Mouse (Mus musculus) liver, embryonic 12.5 days (tissue): Measurements from ENCODE around the gene Mreg. TPM values are rescaled to one million over a fixed set of nuclear protein-coding genes. Genes with fewer than 3 reads are reported as not detected.
A peak's percentile ranks its signal among the peaks of the same experiment; 100 is the strongest.
"Not testable (repeated sequence)": the region's sequence is repeated elsewhere in the genome, so short reads cannot be mapped to it uniquely, and the experiment has no call there.

Experiments
- ATAC-seq: fragments of 200-750 bp; cut with Nextera tagmentation; 2 replicates; pipeline ENCODE4 v1.8.0; 2017; ENCODE audit warnings: moderate number of reproducible peaks, mild to moderate bottlenecking, moderate library complexity
- H3K27ac ChIP-seq: fragments of 300-500 bp; sonication (generic); 2 replicates; pipeline ENCODE4 v1.5.1; 2016; ENCODE audit warnings: mild to moderate bottlenecking
- H3K27me3 ChIP-seq: fragments of 300-500 bp; sonication (generic); replicated peaks from 2 replicates; pipeline ENCODE4 v1.6.1; 2016; ENCODE audit warnings: mild to moderate bottlenecking, moderate library complexity
- H3K36me3 ChIP-seq: fragments of 300-500 bp; sonication (generic); 2 replicates; pipeline ENCODE4 v1.6.1; 2016; ENCODE audit warnings: mild to moderate bottlenecking, moderate library complexity
- H3K4me1 ChIP-seq: fragments of 300-500 bp; sonication (generic); 2 replicates; pipeline ENCODE4 v1.6.1; 2016
- H3K4me2 ChIP-seq: fragments of 300-500 bp; sonication (generic); 2 replicates; pipeline ENCODE4 v1.6.1; 2016; ENCODE audit warnings: mild to moderate bottlenecking, moderate library complexity
- H3K4me3 ChIP-seq: fragments of 300-500 bp; sonication (generic); 2 replicates; pipeline ENCODE4 v1.5.1; 2016; ENCODE audit warnings: mild to moderate bottlenecking, moderate library complexity
- H3K9ac ChIP-seq: fragments of 300-500 bp; sonication (generic); 2 replicates; pipeline ENCODE4 v1.6.1; 2016; ENCODE audit warnings: mild to moderate bottlenecking, moderate library complexity
- H3K9me3 ChIP-seq: fragments of 300-500 bp; sonication (generic); replicated peaks from 2 replicates; pipeline ENCODE4 v1.6.1; 2016; ENCODE audit warnings: mild to moderate bottlenecking, moderate library complexity
- WGBS: fragments of 180-500 bp; shearing (Covaris S2); methylation state at CpG from one replicate; pipeline ENCODE4 v1.1.7; 2016; ENCODE audit not compliant: insufficient replicate concordance; 5-methylcytosine and 5-hydroxymethylcytosine counted together
- polyA plus RNA-seq: library from polyadenylated mRNA; unstranded; fragments of >200 nt; fragmentation: Nextera tagmentation; extraction: Ambion mirVana; gene quantifications from 2 replicates; pipeline ENCODE4 v1.2.1, GENCODE M21; 2016

The Mreg gene
- polyA plus RNA-seq, 1 experiment from 2014 or later = 5.8 TPM

GRCm38 (mm10) chr1:72243656-72244316 lies 31.7 kb upstream of the Mreg start:
- peak; percentile 89 for ATAC-seq

GRCm38 (mm10) chr1:72242581-72243143 lies 30.6 kb upstream of the Mreg start:
- Histone ChIP-seq H3K27ac (no peak overlapping the region), H3K9ac (no peak overlapping the region), H3K27me3 (peaks cover 7% of the 10 kb centered on the region; the same call in 1 of the 2 replicates), H3K4me3 (no peak overlapping the region), H3K4me1 (peaks cover 14% of the 10 kb centered on the region), H3K36me3 (no peaks in the 10 kb centered on the region), H3K4me2 (no peak overlapping the region), H3K9me3 (no peaks in the 10 kb centered on the region)
- ATAC-seq = no peak
- 77% methylated on average over 5 of the region's 5 CpGs for WGBS

More at GRCm38 (mm10) chr1:72243656-72244316, 31.7 kb upstream of the Mreg start:
- H3K4me2 ChIP-seq = peak overlapping the region; percentile 81
- H3K27me3 ChIP-seq = no peaks in the 10 kb centered on the region
- H3K9ac ChIP-seq = peak overlapping the region; percentile 79
- under 1% methylated on average over 46 of the region's 47 CpGs for WGBS
- H3K9me3 ChIP-seq = no peaks in the 10 kb centered on the region
- H3K27ac ChIP-seq = peak overlapping the region; percentile 91
- H3K36me3 ChIP-seq = no peaks in the 10 kb centered on the region
- H3K4me1 ChIP-seq = peaks cover 11% of the 10 kb centered on the region
- H3K4me3 ChIP-seq = peak overlapping the region; percentile 48

GRCm38 (mm10) chr1:72239113-72239512 lies 27.0 kb upstream of the Mreg start:
- H3K36me3 ChIP-seq, H3K4me2 ChIP-seq, ATAC-seq, H3K9ac ChIP-seq, H3K4me3 ChIP-seq, H3K9me3 ChIP-seq, H3K27ac ChIP-seq: not testable (repeated sequence)
- Histone ChIP-seq H3K4me1 (peaks cover 11% of the 10 kb centered on the region), H3K27me3 (peaks cover 32% of the 10 kb centered on the region)
- WGBS = 67% methylated on average over 3 of the region's 3 CpGs

- no peak overlapping the region for H3K27ac ChIP-seq
- 56% methylated on average over 10 of the region's 10 CpGs for WGBS
- ATAC-seq = no peak
- H3K4me1 ChIP-seq = peaks cover 5% of the 10 kb centered on the region
- H3K36me3 ChIP-seq = no peaks in the 10 kb centered on the region
- no peaks in the 10 kb centered on the region for H3K9me3 ChIP-seq
- H3K4me3 ChIP-seq = no peak overlapping the region
- H3K9ac ChIP-seq = peak overlapping the region; percentile 18; the same call in 1 of the 2 replicates
- peaks cover 42% of the 10 kb centered on the region for H3K27me3 ChIP-seq
- peak overlapping the region; percentile 21; the same call in 1 of the 2 replicates for H3K4me2 ChIP-seq
These were observed 26.0 kb upstream of the Mreg start for GRCm38 (mm10) chr1:72238016-72238580.

GRCm38 (mm10) chr1:72237007-72237775 lies 25.1 kb upstream of the Mreg start:
- Histone ChIP-seq H3K4me3 (no peak overlapping the region), H3K4me2 (peak overlapping the region; percentile 24), H3K4me1 (0 out of 2 replicates have a peak, but pooled peaks cover 4% of the 10 kb centered on the region), H3K27ac (no peak overlapping the region), H3K9ac (no peak overlapping the region), H3K36me3 (no peaks in the 10 kb centered on the region), H3K9me3 (no peaks in the 10 kb centered on the region), H3K27me3 (peaks cover 48% of the 10 kb centered on the region)
- 2% methylated on average over 13 of the region's 13 CpGs for WGBS
- peak; percentile 83 for ATAC-seq

- H3K9ac ChIP-seq = 0 out of 2 replicates have a peak overlapping the region, but pooled peaks have one; percentile 35
These were observed 24.4 kb upstream of the Mreg start for GRCm38 (mm10) chr1:72236363-72237006.

GRCm38 (mm10) chr1:72232592-72232991 lies 20.5 kb upstream of the Mreg start:
- not testable (repeated sequence) for H3K27ac ChIP-seq, H3K4me2 ChIP-seq, H3K9ac ChIP-seq

More at GRCm38 (mm10) chr1:72236363-72237006, 24.4 kb upstream of the Mreg start:
- Histone ChIP-seq H3K4me3 (peak overlapping the region; percentile 52), H3K27me3 (peaks cover 48% of the 10 kb centered on the region), H3K4me2 (peak overlapping the region; percentile 64), H3K27ac (0 out of 2 replicates have a peak overlapping the region, but pooled peaks have one; percentile 2)
- not testable (repeated sequence) for H3K9me3 ChIP-seq, H3K36me3 ChIP-seq, H3K4me1 ChIP-seq
- ATAC-seq = peak; percentile 81
- under 1% methylated on average over 38 of the region's 50 CpGs for WGBS

GRCm38 (mm10) chr1:72228974-72229373 lies 16.9 kb upstream of the Mreg start:
- H3K36me3 ChIP-seq = no peaks in the 10 kb centered on the region
- WGBS = 28% methylated on average over 3 of the region's 3 CpGs
- H3K4me2 ChIP-seq = no peak overlapping the region
- H3K4me3 ChIP-seq = no peak overlapping the region
- peaks cover 8% of the 10 kb centered on the region; the same call in 1 of the 2 replicates for H3K4me1 ChIP-seq
- no peak overlapping the region for H3K27ac ChIP-seq
- peaks cover 39% of the 10 kb centered on the region for H3K27me3 ChIP-seq
- H3K9ac ChIP-seq = no peak overlapping the region
- ATAC-seq = no peak
- no peaks in the 10 kb centered on the region for H3K9me3 ChIP-seq

More at GRCm38 (mm10) chr1:72232592-72232991, 20.5 kb upstream of the Mreg start:
- not testable (repeated sequence) for ATAC-seq, H3K36me3 ChIP-seq, H3K4me1 ChIP-seq, H3K4me3 ChIP-seq, H3K9me3 ChIP-seq
- WGBS = 60% methylated on average over 10 of the region's 10 CpGs
- peaks cover 46% of the 10 kb centered on the region for H3K27me3 ChIP-seq

- H3K4me1 ChIP-seq = peaks cover 8% of the 10 kb centered on the region; the same call in 1 of the 2 replicates
- H3K4me3 ChIP-seq = no peak overlapping the region
- no peak for ATAC-seq
- H3K4me2 ChIP-seq = no peak overlapping the region
- no peaks in the 10 kb centered on the region for H3K36me3 ChIP-seq
- H3K27me3 ChIP-seq = peaks cover 39% of the 10 kb centered on the region
- WGBS = 74% methylated on average over 5 of the region's 5 CpGs
- no peaks in the 10 kb centered on the region for H3K9me3 ChIP-seq
- H3K27ac ChIP-seq = no peak overlapping the region
- H3K9ac ChIP-seq = no peak overlapping the region
These were observed 15.4 kb upstream of the Mreg start for GRCm38 (mm10) chr1:72227546-72227945.

- ATAC-seq = no peak
- no peaks in the 10 kb centered on the region for H3K9me3 ChIP-seq
- no peak overlapping the region for H3K4me3 ChIP-seq
- H3K27me3 ChIP-seq = peaks cover 42% of the 10 kb centered on the region
- H3K36me3 ChIP-seq = no peaks in the 10 kb centered on the region
- no peak overlapping the region for H3K9ac ChIP-seq
- no peak overlapping the region for H3K4me2 ChIP-seq
- H3K4me1 ChIP-seq = peaks cover 8% of the 10 kb centered on the region; the same call in 1 of the 2 replicates
- WGBS = 35% methylated on average over 4 of the region's 4 CpGs
- peak overlapping the region; percentile 17; the same call in 1 of the 2 replicates for H3K27ac ChIP-seq
These were observed 14.9 kb upstream of the Mreg start for GRCm38 (mm10) chr1:72226887-72227481.
